Mouse (Mus musculus) adrenal gland, adult 18-20 months (tissue): ENCODE results near the gene Olfr177. TPM values are rescaled to one million over a fixed set of nuclear protein-coding genes. Genes with fewer than 3 reads are reported as not detected.

ENCODE experiments used
- DNase-seq, 2 experiments: peaks; one replicate each; pipeline ENCODE4 v3.0.0; 2021 to 2022; ENCODE audit warnings: low spot score in 2 of 2
- long read RNA-seq, 2 experiments: library from polyadenylated mRNA; stranded (forward); transcript quantifications; one replicate each; pipeline ENCODE4 v2.0.0; 2021
- total RNA-seq, 2 experiments: library from RNA; stranded (reverse); gene quantifications; 1 replicate in 1 of 2; 2 replicates in 1 of 2; pipeline ENCODE4 v1.2.3; 2021

The Olfr177 gene
- not detected for total RNA-seq
- long read RNA-seq, experiment 1: 0 reads
- long read RNA-seq, experiment 2: 0 reads

DNA sequence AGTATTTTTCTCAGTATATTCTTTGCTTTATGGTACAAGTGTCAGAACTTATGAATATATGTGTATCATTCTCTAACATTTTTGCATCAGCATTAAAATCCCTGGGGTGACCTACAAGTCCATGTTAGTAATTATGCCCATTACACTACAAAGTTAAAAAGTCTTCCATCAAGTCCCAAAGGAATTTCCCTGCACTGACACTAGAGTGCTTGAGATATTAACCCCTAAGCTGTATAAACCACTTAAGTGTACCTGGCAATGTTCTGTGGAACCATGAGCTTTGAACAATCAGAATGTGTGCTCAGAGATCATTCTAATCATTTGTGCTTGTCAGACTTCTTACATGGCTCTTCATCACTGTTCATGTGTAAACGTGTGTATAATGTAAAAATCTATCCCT lies at the start of gene Olfr177:
TSS of gene Olfr177 (minus strand) at position 101 of the 400 bp plus-strand sequence.
- no peak for DNase-seq

DNA sequence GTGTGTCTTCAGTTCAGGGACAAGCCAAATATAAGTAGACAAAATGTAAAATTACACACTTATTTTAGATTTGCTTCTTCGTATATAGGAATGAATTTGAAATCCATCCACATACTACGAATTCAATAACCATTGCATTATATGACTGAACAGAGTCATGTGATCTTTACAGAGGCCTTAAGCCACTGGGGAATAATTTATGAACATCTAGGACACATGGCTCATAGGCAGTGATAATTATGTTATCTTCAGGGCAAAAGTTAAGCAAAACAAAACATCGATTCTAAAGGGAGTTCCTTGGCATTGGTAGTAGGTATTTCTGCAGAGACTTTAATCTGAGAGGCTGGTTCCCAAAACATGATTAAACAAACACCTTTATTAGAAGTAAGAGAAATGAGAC lies 17.4 kb upstream of the Olfr177 start, which contains the start of gene Olfr178:
TSS of gene Olfr178 (minus strand) at position 101 of the 400 bp plus-strand sequence.
- DNase-seq: no peak

DNA sequence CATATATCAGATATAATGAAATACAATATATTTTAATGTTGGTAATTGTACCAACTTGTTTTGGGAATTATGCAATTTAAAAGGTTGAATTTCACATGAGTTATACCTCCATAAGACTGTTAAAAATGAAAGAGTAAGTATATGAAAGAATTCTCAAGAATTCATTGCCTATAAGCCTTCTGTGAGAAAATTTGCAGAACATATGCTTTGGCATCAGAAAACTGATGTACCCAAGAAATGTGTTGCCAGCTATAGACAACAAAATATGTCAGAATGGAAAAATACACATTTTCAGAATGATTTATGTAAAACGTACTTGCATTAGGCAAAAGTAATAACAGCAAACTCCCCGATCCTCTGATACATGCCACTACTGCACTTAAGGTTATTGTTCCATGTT lies 9.8 kb upstream of the Olfr177 start:
- DNase-seq: no peak

DNA sequence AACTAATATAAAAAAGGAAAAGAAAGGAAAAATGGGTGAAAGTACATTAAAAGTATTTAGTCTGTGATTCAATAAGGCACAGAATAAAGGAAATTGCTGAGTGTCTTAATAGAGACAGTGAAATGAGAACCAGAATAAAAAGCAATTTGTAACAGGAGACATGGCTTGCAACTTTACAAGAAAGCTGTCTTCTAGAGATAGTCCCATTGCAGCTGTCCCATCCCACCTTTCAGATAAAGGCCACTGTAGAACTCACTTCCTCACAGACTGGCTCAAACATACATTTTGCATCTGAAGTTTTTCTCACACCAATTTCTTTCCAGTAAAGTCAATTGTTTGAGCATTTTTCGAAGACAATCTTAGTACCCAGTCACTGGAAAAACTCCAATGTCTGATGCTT lies 13.1 kb downstream of the Olfr177 start:
- no peak for DNase-seq

DNA sequence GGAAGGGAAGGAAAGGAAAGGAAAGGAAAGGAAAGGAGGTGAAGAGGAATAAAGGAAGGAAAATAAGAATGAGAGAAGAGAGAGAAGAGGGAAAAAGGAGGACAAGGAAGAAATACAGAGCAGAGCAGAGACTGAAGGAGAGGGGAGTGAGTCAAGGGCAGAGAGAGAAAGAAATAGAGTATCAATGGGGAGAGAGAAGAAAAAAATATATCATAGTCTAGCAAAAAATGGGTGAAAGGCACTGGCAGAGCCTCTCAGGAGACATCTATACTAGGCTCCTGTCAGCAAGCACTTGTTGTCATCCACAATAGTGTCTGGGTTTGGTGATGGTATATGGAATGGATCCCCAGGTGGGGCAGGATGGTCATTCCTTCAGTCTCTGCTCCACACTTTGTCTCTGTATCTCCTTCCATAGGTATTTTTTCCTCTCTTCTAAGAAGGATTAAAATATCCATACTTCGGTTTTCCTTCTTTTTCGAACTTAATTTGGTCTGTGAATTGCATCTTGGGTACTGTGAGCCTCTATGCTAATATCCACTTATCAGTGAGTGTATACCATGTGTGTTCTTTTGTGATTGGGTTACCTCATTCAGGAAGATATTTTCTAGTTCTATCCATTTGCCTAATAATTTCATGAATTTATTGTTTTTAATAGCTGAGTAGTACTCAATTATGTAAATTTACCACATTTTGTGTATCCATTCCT lies 14.4 kb downstream of the Olfr177 start:
- DNase-seq: no peak

DNA sequence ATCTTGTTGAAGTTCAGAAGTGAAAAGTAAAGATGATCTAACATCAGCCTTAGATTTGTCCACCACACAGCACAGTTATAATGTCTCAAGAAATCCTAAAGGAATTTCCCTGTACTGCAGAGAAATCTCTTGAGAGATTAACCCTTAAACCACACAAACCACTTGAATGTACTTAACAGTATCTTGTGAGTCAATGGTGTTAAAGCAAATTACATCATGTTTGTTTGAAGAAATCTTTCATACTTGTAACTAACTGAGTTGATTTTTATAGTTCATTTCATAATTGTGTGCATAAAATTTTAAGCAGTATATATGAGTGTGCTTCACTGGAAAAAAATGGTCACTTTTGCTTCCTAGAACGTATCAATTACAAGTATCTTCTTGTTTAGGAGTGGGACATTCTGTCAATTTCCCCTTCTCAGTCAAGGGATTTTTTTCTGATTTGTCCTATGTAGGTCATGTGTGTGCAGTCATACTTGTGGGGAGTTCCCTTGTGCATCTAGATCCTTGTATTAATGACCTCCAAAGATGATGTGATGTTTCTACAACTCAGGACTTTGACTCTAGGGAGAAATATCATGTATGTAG lies 47.7 kb downstream of the Olfr177 start, which contains the start of gene Olfr175-ps1:
TSS of gene Olfr175-ps1 (minus strand) at position 51 of the 588 bp plus-strand sequence.
- no peak for DNase-seq

Other genes with a start within 250 kb of the Olfr177 start
- gene E330017A01Rik, start 236.0 kb downstream of the Olfr177 start, total RNA-seq: not detected
- 10 to 100 TPM; 11.4 to 14.5 TPM for gene Cpox, start 204.5 kb downstream of the Olfr177 start, total RNA-seq
- gene Gpr15, start 155.7 kb downstream of the Olfr177 start, total RNA-seq: not detected
- 10 to 100 TPM; 67.0 to 77.6 TPM for gene Cldnd1, start 146.9 kb downstream of the Olfr177 start, total RNA-seq
- not detected for gene Olfr172, start 111.6 kb downstream of the Olfr177 start, total RNA-seq
- gene Olfr173, start 74.5 kb downstream of the Olfr177 start, total RNA-seq: not detected
- gene Olfr175-ps1, start 48.0 kb downstream of the Olfr177 start, total RNA-seq: not detected
- gene Olfr178, start 17.3 kb upstream of the Olfr177 start, total RNA-seq: not detected
- not detected for gene Olfr181, start 54.0 kb upstream of the Olfr177 start, total RNA-seq
- gene Olfr180, start 54.6 kb upstream of the Olfr177 start, total RNA-seq: not detected
- gene Olfr183, start 120.6 kb upstream of the Olfr177 start, total RNA-seq: not detected
- gene Olfr186, start 155.5 kb upstream of the Olfr177 start, total RNA-seq: not detected
- gene Olfr187, start 165.0 kb upstream of the Olfr177 start, total RNA-seq: not detected
- gene Olfr190, start 203.2 kb upstream of the Olfr177 start, total RNA-seq: not detected
- not detected for gene Olfr191, start 215.1 kb upstream of the Olfr177 start, total RNA-seq
- gene Olfr193, start 237.1 kb upstream of the Olfr177 start, total RNA-seq: not detected
- not detected for gene Olfr194, start 246.3 kb upstream of the Olfr177 start, total RNA-seq